Mouse (Mus musculus) erythroblast, embryonic 14.5 days (primary cell): ENCODE data around the gene Odc1.

ENCODE experiments used
- GATA1 ChIP-seq: IDR thresholded peaks from 2 replicates; pipeline ENCODE4 v1.6.1; 2012; ENCODE audit warnings: low read length, inconsistent platforms, mixed read lengths
- TAL1 ChIP-seq: IDR thresholded peaks from 3 replicates; pipeline ENCODE4 v1.6.1; 2012; ENCODE audit warnings: low read length, inconsistent platforms, mixed read lengths

- TF ChIP-seq GATA1 (no peak), TAL1 (no peak)
Observed at GRCm38 (mm10) chr12:17545884-17546283, 1.3 kb downstream of the Odc1 start.
